22 mouse cellular contexts compared by ENCODE assay signal in genomic region chr2:115469165-115469821, GRCm38 (mm10).
DNase-seq lines count a peak whose midpoint lies in the region; ATAC-seq and TF ChIP-seq lines count a peak whose summit lies in the region.
"Had no signal": no experiment of that assay in that cellular context is flagged by ENCODE, and none has a peak within 500 bp of the region (broad histone marks: within the 10 kb centered on the region; RNA-seq: fewer than 3 reads in every experiment).

No protein-coding gene starts in this region.

- ATAC-seq in stomach, embryonic 15.5 days (ENCODE audit: insufficient read depth, low FRiP score, low read depth), result peak; percentile 59
- ATAC-seq in stomach, postnatal 0 days (ENCODE audit: low FRiP score, low TSS enrichment), result no peak
- ATAC-seq: CD4-positive, CD25-positive, alpha-beta regulatory T cell, adult 4 months; forebrain, postnatal 0 days had no signal

- H3K9me3 ChIP-seq in stomach, embryonic 15.5 days, result no peaks in the 10 kb centered on the region
- no peaks in the 10 kb centered on the region for H3K9me3 ChIP-seq in stomach, postnatal 0 days (ENCODE audit: control insufficient read depth, low read length)
- H3K9me3 ChIP-seq: forebrain, embryonic 10.5 days; G1E; limb, embryonic 13.5 days had no signal

- no peak overlapping the region for H3K4me2 ChIP-seq in stomach, embryonic 15.5 days
- no peak overlapping the region for H3K4me2 ChIP-seq in stomach, postnatal 0 days (replicated peaks; ENCODE audit: low read depth)
- H3K4me2 ChIP-seq: hindbrain, embryonic 14.5 days had no signal

- H3K36me3 ChIP-seq in stomach, embryonic 15.5 days, result no peaks in the 10 kb centered on the region
- H3K36me3 ChIP-seq in stomach, postnatal 0 days (ENCODE audit: control insufficient read depth, insufficient read depth, low read length), result no peaks in the 10 kb centered on the region
- H3K36me3 ChIP-seq: forebrain, embryonic 10.5 days; G1E; limb, embryonic 13.5 days had no signal

- no peak overlapping the region for H3K27ac ChIP-seq in stomach, embryonic 15.5 days
- no peak overlapping the region for H3K27ac ChIP-seq in stomach, postnatal 0 days (replicated peaks)
- H3K27ac ChIP-seq: forebrain, embryonic 10.5 days; gastrocnemius, adult 2 months; hindbrain, embryonic 14.5 days; limb, embryonic 13.5 days; liver, embryonic 14.5 days had no signal

- no peak overlapping the region for H3K9ac ChIP-seq in stomach, embryonic 15.5 days
- H3K9ac ChIP-seq in stomach, postnatal 0 days (ENCODE audit: low read length), result no peak overlapping the region
- H3K9ac ChIP-seq: forebrain, postnatal 0 days; hindbrain, embryonic 14.5 days; limb, embryonic 13.5 days; liver, embryonic 14.5 days had no signal

- WGBS in stomach, embryonic 15.5 days, result 50% methylated on average over 6 of the region's 6 CpGs
- 57% methylated on average over 6 of the region's 6 CpGs for WGBS in stomach, postnatal 0 days

- DNase-seq in embryo, embryonic 11 days, result peak; percentile 24
- DNase-seq in embryo, embryonic 9.5 days (ENCODE audit: extremely low spot score), result no peak
- no peak for DNase-seq in stomach, postnatal 0 days (ENCODE audit: low spot score)
- DNase-seq in kidney, postnatal 14 days, result peak; percentile 64
- DNase-seq in left cerebral cortex, adult 11 months (ENCODE audit: low spot score), result no peak
- no peak for DNase-seq in left cerebral cortex, postnatal 25 days (ENCODE audit: low spot score in 2 of 2)
- no peak for DNase-seq in thymus, adult 18-20 months
- DNase-seq: adrenal gland, postnatal 25 days; cerebellum, adult 11 months; forebrain, postnatal 0 days; gastrocnemius, adult 2 months; heart, adult 18-20 months; heart, postnatal 36 days; right cerebral cortex, postnatal 25 days; thymus, postnatal 14 days had no signal

- no peak overlapping the region for H3K4me3 ChIP-seq in stomach, embryonic 15.5 days (replicated peaks)
- H3K4me3 ChIP-seq in stomach, postnatal 0 days (ENCODE audit: low read depth, low read length), result no peak overlapping the region
- H3K4me3 ChIP-seq: forebrain, embryonic 10.5 days; gastrocnemius, adult 2 months; limb, embryonic 13.5 days had no signal

- no peak for TF ChIP-seq CTCF in stomach, postnatal 0 days (IDR thresholded peaks at IDR 0.05; ENCODE audit: low read depth)

- no peak for TF ChIP-seq EP300 in stomach, postnatal 0 days (optimal IDR thresholded peaks at IDR 0.05)

- H3K4me1 ChIP-seq in stomach, embryonic 15.5 days, result no peaks in the 10 kb centered on the region
- 0 out of 2 replicates have a peak, but pooled peaks cover 4% of the 10 kb centered on the region for H3K4me1 ChIP-seq in stomach, postnatal 0 days (replicated peaks; ENCODE audit: control insufficient read depth, insufficient read depth)

- H3K27me3 ChIP-seq in stomach, embryonic 15.5 days (replicated peaks), result no peaks in the 10 kb centered on the region
- H3K27me3 ChIP-seq in stomach, postnatal 0 days (ENCODE audit: control insufficient read depth, insufficient read depth, low read length), result no peaks in the 10 kb centered on the region

- intact Hi-C loops in left cerebral cortex, postnatal 25 days (cut with DNase I), result no loop called here

Comparison
In these comparisons a context has a peak if more than half of its experiments do, and no peak if none do; other contexts are left out.
1. DNase-seq: peak in embryo, embryonic 11 days (single experiment) and kidney, postnatal 14 days (single experiment); none in embryo, embryonic 9.5 days (single experiment), stomach, postnatal 0 days (single experiment), left cerebral cortex, adult 11 months (single experiment), left cerebral cortex, postnatal 25 days (0 of 2) and thymus, adult 18-20 months (0 of 2).